Mouse (Mus musculus): ENCODE data around the gene Vps26b.

- TF ChIP-seq CTCF (IDR thresholded peaks at IDR 0.05; ENCODE audit: low read depth) (no peak), EP300 (IDR thresholded peaks at IDR 0.05; ENCODE audit: low read depth) (no peak)
Observed at GRCm38 (mm10) chr9:26993118-26993517, 36.7 kb downstream of the Vps26b start.
